Mouse (Mus musculus) left cerebral cortex, postnatal 4 days (tissue): ENCODE data around the gene Wscd2. TPM values are rescaled to one million over a fixed set of nuclear protein-coding genes. Genes with fewer than 3 reads are reported as not detected.
A peak's percentile ranks its signal among the peaks of the same experiment; 100 is the strongest.

Experiments used
- DNase-seq: peaks from one replicate; pipeline ENCODE4 v3.0.0-alpha.2; 2022
- intact Hi-C: fragments of 180-260 bp; cut with DNase I; formaldehyde crosslinking; loops from one replicate; pipeline ENCODE4 v1.15.1; 2025
- total RNA-seq, 2 experiments: library from RNA; stranded (reverse); gene quantifications; 2 replicates each; pipeline ENCODE4 v1.2.3; 2021

Wscd2 gene
- total RNA-seq, 2 experiments from 2014 or later = 39.4 to 43.9 TPM

- intact Hi-C loops = loop anchor here (10.0 kb wide), 1 partner anchor 246 kb away; the partner anchor contains the start of gene 1700069L16Rik
- DNase-seq = no peak
Measured at GRCm38 (mm10) chr5:113479075-113479474, 11.1 kb upstream of the Wscd2 start.

DNA sequence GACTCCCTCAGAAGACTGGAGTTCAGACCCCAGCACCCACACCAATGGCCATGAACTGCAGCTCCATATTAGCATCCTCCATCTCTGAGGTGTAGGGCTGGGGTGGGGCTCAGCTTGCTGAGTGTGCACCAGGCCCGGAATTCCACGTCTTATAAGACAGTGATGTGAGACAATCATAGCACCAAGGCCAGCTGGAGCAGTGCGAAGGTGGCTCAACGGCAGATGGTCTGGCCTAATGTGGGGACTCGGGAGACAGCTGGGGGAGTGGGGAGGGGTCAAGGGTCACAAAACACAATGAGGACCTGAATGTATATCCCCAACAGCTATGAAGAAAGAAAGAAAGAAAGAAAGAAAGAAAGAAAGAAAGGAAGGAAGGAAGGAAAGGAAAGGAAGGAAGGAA, 9.7 kb upstream of the Wscd2 start:
- intact Hi-C loops = no loop called here
- no peak for DNase-seq

DNA sequence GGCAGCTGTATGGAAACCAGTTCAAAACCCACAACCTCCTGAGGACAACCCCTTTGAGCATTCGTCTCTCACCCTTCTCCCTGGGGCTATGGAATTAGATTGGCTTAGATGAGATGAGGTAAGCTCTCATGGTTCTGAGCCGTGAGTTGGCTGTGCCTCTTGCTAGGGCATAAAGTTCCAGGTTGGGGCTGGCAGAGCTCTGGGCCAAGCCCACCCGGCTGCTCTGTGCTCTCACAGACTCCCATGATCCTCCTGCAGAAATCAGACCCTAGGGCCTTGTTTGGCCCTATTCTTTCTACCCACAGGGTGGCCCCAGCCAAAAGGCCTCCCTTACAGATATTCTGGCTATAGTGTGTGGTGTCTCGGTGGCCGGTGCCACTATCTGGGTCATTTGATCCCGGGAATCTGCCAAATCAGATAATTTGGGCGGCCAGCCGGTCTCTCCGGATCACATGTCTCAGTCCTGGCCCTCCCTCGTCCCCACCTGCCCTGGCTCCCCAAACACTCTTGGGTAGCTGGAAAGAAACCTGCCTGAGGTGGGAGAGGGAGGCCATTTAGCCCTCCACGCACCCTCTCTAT, 4.5 kb upstream of the Wscd2 start:
- DNase-seq = no peak
- intact Hi-C loops = no loop called here

- no peak for DNase-seq
- intact Hi-C loops = no loop called here
Measured at GRCm38 (mm10) chr5:113487879-113488278, 2.3 kb upstream of the Wscd2 start.

- no peak for DNase-seq
- intact Hi-C loops = loop anchor here (5.0 kb wide), 1 partner anchor 112 kb away; no protein-coding TSS in a partner anchor
Measured at GRCm38 (mm10) chr5:113489617-113490016, 516 bp upstream of the Wscd2 start.

- peak; percentile 75 for DNase-seq
- intact Hi-C loops = loop anchor here (5.0 kb wide), 1 partner anchor 113 kb away; no protein-coding TSS in a partner anchor
Measured at GRCm38 (mm10) chr5:113490467-113491260, 531 bp downstream of the Wscd2 start.

- no peak for DNase-seq
- intact Hi-C loops = loop anchor here (5.0 kb wide), 1 partner anchor 114 kb away; no protein-coding TSS in a partner anchor
Measured at GRCm38 (mm10) chr5:113491552-113491951, 1.4 kb downstream of the Wscd2 start.

GRCm38 (mm10) chr5:113491988-113492387, 1.9 kb downstream of the Wscd2 start:
- intact Hi-C loops = loop anchor here (5.0 kb wide), 1 partner anchor 115 kb away; no protein-coding TSS in a partner anchor
- DNase-seq = no peak

DNA sequence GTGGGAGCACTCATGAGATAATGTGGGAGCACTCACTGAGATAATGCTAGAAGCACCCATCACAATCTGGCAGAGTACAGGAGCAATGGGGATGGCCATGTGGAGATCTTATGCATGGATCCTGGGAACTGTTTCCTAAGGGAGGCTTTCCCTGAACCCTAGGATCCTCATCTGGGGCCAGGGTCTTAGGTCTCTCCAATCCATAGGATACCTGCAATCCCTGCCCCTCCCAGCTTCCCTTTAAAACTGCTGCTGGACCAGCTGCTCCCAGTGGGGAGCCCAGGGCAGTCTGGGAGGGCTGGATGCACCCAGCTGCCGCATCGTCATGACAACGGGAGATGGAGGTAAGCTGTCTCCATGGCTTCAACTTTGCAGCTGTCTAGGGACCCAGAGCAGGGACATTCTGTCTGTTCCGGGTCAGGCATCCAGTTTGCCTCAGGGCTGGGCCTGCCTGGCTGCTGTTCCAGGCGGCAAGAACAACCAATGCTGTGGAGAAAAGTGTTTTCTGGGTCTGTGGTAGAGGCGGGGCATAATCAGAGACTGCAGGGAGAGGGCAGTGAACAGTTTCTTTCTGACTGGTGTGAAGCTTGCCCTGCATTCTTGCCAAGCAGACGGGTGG, 2.4 kb downstream of the Wscd2 start:
- intact Hi-C loops = loop anchor here (5.0 kb wide), 1 partner anchor 115 kb away; no protein-coding TSS in a partner anchor
- DNase-seq = peak; percentile 54

- intact Hi-C loops = loop anchor here (5.0 kb wide), 1 partner anchor 117 kb away; no protein-coding TSS in a partner anchor
- no peak for DNase-seq
Measured at GRCm38 (mm10) chr5:113493997-113494396, 3.9 kb downstream of the Wscd2 start.

DNA sequence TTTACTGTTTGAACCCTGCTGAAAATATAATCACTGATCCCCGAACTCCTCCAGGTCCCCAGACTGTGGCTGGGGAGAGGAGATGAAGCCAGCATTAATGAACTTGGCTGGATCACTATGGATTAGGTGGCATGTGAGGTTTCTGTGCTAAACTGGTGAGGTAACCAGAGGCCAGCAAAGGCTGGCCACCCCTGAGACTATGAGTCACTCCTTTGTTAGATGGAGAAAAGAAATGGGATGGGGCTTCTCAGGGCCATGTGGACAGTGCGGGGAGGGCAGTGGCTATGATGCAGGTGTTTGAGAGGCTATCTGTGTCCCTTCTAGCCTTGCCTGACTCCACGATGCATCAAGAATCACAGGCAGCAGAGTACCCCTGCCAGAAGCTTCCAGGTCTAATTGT, 6.8 kb downstream of the Wscd2 start:
- DNase-seq = no peak
- intact Hi-C loops = no loop called here

- no peak for DNase-seq
- intact Hi-C loops = no loop called here
Measured at GRCm38 (mm10) chr5:113499421-113499820, 9.3 kb downstream of the Wscd2 start.

GRCm38 (mm10) chr5:113503276-113503675, 13.1 kb downstream of the Wscd2 start:
- peak; percentile 73 for DNase-seq
- intact Hi-C loops = no loop called here

GRCm38 (mm10) chr5:113504654-113505053, 14.5 kb downstream of the Wscd2 start:
- intact Hi-C loops = no loop called here

DNA sequence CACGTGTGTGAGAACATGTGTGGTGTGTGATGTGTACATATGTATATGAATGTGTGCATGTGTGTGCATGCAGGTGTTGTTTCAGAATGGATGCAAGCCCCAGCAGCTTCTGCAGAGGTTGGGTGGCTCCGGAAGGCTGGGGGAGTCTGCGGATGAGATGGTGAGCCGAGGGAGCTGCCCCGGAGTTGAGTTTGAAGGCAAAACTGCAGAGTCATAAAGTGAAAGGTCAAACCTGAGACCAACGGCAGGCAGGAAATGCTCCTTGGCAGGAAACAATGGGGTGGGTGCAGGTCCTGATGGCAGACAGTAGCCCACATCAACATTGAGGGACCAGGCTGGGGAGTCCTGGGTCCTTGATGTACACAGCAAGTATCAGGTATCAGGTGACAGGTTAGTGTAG, 15.9 kb downstream of the Wscd2 start:
- no peak for DNase-seq
- intact Hi-C loops = no loop called here

More at GRCm38 (mm10) chr5:113504654-113505053, 14.5 kb downstream of the Wscd2 start:
- DNase-seq = peak; percentile 79

GRCm38 (mm10) chr5:113506779-113507178, 16.6 kb downstream of the Wscd2 start:
- intact Hi-C loops = no loop called here
- no peak for DNase-seq

DNA sequence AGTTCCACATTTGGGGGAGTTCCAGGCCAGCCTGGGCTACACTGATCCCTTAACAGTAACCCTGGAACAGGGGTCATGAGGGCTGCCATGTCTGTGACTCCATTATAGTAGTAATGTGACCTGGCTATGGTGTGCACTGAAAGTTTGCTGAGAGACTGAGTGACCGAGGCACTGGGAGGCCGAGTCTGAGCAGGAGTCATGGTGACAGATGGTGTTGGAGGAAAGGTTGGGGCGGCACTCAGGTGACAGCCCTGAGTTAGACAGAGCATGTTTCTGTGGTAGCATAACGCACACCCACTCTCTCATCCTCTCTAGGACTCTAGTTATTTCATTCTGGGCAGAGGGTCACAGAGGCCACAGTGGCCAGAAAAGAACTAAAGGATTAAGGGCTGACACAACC, 19.0 kb downstream of the Wscd2 start:
- intact Hi-C loops = no loop called here
- no peak for DNase-seq

DNA sequence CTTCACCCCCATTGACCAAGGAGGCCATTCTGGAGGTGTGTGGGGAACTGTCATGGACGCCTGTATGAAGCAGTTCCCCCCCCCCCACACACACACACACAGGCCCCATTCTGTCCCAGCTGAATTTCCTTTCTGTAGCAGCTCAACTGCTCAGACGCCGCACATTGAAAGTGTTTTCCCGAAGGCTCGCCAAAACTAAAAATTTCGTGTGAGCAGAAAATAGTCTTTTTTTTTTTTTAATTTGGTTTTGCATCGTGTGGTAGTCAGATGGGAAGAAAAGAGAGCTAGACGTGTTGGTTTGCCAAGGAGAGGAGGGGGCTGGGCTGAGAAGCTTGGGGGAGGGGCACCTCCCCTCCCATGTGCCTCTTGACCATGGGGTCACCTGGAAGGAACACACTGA, 23.5 kb downstream of the Wscd2 start:
- DNase-seq = no peak
- intact Hi-C loops = no loop called here

- DNase-seq = no peak
Measured at GRCm38 (mm10) chr5:113514062-113514461, 23.9 kb downstream of the Wscd2 start.

DNA sequence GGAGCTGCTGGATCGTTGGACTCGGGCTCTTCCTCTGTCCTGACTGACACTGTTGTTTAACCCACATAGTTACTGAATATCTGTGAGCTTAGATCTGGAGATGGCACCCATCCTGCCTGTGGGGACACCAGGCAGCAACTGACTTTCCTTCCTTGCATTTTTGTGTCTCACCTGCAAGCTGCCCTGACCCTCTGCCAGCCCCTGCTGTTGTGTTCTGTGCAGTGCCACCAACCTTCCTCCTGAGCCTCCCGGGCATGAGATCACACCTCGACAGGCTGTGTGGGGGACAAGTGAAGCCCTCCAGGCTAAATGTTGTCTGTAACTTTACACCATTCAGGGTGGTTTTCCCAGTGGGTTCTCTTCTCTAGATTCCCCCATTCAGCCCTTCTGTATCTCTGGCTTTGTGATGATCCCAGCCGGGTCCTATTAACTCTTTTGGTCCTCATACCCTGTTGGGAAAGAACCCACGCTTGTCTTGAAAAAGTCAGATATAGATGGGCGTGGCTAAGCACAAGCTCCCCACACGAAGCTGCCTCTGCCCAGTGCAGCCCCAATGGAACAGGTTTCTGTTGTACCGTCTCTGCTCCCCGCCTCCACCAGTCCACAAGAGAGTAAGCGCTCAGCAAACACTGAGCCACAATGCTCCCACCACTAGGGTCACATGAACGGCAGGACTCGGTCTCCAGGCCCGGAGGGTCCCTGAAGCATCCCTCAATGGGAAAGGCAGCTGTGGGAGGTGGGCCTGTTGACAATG, 26.2 kb downstream of the Wscd2 start:
- no peak for DNase-seq
- intact Hi-C loops = no loop called here

More at GRCm38 (mm10) chr5:113514062-113514461, 23.9 kb downstream of the Wscd2 start:
- intact Hi-C loops = no loop called here
